ENCODE assay signal across 25 mouse cellular contexts in the genomic region with DNA sequence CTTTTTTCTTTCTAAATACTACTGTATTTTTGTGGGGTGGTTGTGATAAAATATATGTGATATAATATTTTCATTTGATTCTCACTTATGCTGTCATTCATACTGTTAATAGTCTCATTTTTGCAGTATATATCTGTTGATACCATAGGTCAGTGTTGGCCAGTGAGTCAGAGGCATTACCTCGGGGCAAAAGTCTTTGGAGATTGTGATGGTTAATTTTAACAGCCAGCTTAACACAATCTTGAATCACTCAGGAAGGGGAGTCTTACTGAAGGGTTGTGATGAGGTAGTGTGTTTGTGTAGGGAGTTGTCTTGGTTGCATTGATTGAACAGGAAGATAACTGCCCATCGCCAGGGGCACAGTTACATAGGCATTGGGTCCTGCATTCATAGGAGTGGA.
"Had no signal": no experiment of that assay in that cellular context is flagged by ENCODE, and none has a peak within 500 bp of the region (broad histone marks: within the 10 kb centered on the region; RNA-seq: fewer than 3 reads in every experiment).

No protein-coding gene starts in this region.

- H3K27ac ChIP-seq: gastrocnemius, adult 2 months; heart, embryonic 10.5 days; hindbrain, embryonic 10.5 days; hindbrain, embryonic 12.5 days; hindbrain, embryonic 15.5 days; hindbrain, postnatal 0 days; kidney, embryonic 15.5 days; kidney, postnatal 0 days; limb, embryonic 10.5 days; limb, embryonic 12.5 days; liver, embryonic 13.5 days; liver, embryonic 15.5 days had no signal

- ATAC-seq: hindbrain, postnatal 0 days had no signal

- H3K9ac ChIP-seq: heart, embryonic 12.5 days; hindbrain, embryonic 12.5 days; hindbrain, embryonic 15.5 days; kidney, embryonic 15.5 days; limb, embryonic 12.5 days; liver, embryonic 13.5 days; liver, embryonic 15.5 days had no signal

- H3K9me3 ChIP-seq: heart, embryonic 10.5 days; heart, embryonic 12.5 days; hindbrain, embryonic 10.5 days; hindbrain, embryonic 12.5 days; hindbrain, embryonic 15.5 days; kidney, embryonic 15.5 days; limb, embryonic 10.5 days; limb, embryonic 12.5 days; liver, embryonic 13.5 days; liver, embryonic 15.5 days had no signal

- H3K27me3 ChIP-seq: heart, embryonic 12.5 days; hindbrain, embryonic 12.5 days; hindbrain, embryonic 15.5 days; kidney, embryonic 15.5 days; limb, embryonic 12.5 days; liver, embryonic 13.5 days; liver, embryonic 15.5 days had no signal

- H3K4me1 ChIP-seq: heart, embryonic 10.5 days; heart, embryonic 12.5 days; hindbrain, embryonic 10.5 days; hindbrain, embryonic 12.5 days; hindbrain, embryonic 15.5 days; kidney, embryonic 15.5 days; limb, embryonic 10.5 days; limb, embryonic 12.5 days; liver, embryonic 13.5 days; liver, embryonic 15.5 days had no signal

- DNase-seq: gastrocnemius, adult 2 months; gastrocnemius, postnatal 10 days; gastrocnemius, postnatal 25 days; heart, adult 18-20 months; heart, postnatal 10 days; heart, postnatal 4 days; kidney, adult 2 months; kidney, adult 9 months; kidney, postnatal 14 days; kidney, postnatal 36 days; layer of hippocampus, adult 9-11 months; layer of hippocampus, postnatal 36 days; liver; liver, embryonic 13.5 days had no signal

- H3K4me2 ChIP-seq: heart, embryonic 12.5 days; hindbrain, embryonic 12.5 days; hindbrain, embryonic 15.5 days; kidney, embryonic 15.5 days; limb, embryonic 12.5 days; liver, embryonic 13.5 days; liver, embryonic 15.5 days had no signal

- H3K4me3 ChIP-seq: gastrocnemius, adult 2 months; heart, embryonic 10.5 days; heart, embryonic 12.5 days; hindbrain, embryonic 10.5 days; hindbrain, embryonic 12.5 days; hindbrain, embryonic 15.5 days; kidney, embryonic 15.5 days; limb, embryonic 10.5 days; limb, embryonic 12.5 days; liver, embryonic 13.5 days; liver, embryonic 15.5 days had no signal
